Mouse (Mus musculus) midbrain, embryonic 11.5 days (tissue): Measurements from ENCODE around the gene Ing1. TPM values are rescaled to one million over a fixed set of nuclear protein-coding genes. Genes with fewer than 3 reads are reported as not detected.
"Not testable (repeated sequence)": the region's sequence is repeated elsewhere in the genome, so short reads cannot be mapped to it uniquely, and the experiment has no call there.

Experiments used
- ATAC-seq: fragments of 200-750 bp; cut with Nextera tagmentation; 2 replicates; pipeline ENCODE4 v1.8.0; 2017; ENCODE audit warnings: moderate TSS enrichment, moderate library complexity; ENCODE audit not compliant: low FRiP score
- DNase-seq: peaks from one replicate; pipeline ENCODE4 v3.0.0; 2015; ENCODE audit warnings: low spot score; ENCODE audit errors: missing footprints
- H3K27ac ChIP-seq: fragments of 300-500 bp; sonication (generic); 2 replicates; pipeline ENCODE4 v1.5.1; 2014; ENCODE audit warnings: low read depth, low read length
- H3K27me3 ChIP-seq: fragments of 300-500 bp; sonication (generic); 2 replicates; pipeline ENCODE4 v1.6.1; 2014; ENCODE audit warnings: mild to moderate bottlenecking, low read length, moderate library complexity, mixed read lengths; ENCODE audit not compliant: control insufficient read depth, insufficient read depth
- H3K36me3 ChIP-seq: fragments of 300-500 bp; sonication (generic); 2 replicates; pipeline ENCODE4 v1.6.1; 2014; ENCODE audit warnings: mild to moderate bottlenecking, low read length, moderate library complexity, mixed read lengths; ENCODE audit not compliant: control insufficient read depth, insufficient read depth
- H3K4me1 ChIP-seq: fragments of 300-500 bp; sonication (generic); 2 replicates; pipeline ENCODE4 v1.6.1; 2014; ENCODE audit warnings: low read length; ENCODE audit not compliant: control insufficient read depth, insufficient read depth
- H3K4me2 ChIP-seq: fragments of 300-500 bp; sonication (generic); 2 replicates; pipeline ENCODE4 v1.6.1; 2014; ENCODE audit warnings: mild to moderate bottlenecking, moderate library complexity
- H3K4me3 ChIP-seq: fragments of 300-500 bp; sonication (generic); 2 replicates; pipeline ENCODE4 v1.5.1; 2014; ENCODE audit warnings: low read depth, low read length
- H3K9ac ChIP-seq: fragments of 300-500 bp; sonication (generic); 2 replicates; pipeline ENCODE4 v1.6.1; 2014; ENCODE audit warnings: low read length
- H3K9me3 ChIP-seq: fragments of 300-500 bp; sonication (generic); 2 replicates; pipeline ENCODE4 v1.6.1; 2016; ENCODE audit warnings: low read length; ENCODE audit not compliant: control insufficient read depth
- WGBS: fragments of 180-500 bp; shearing (Covaris S2); extraction: QIAGEN DNeasy Blood & Tissue Kit; methylation state at CpG from one replicate; pipeline ENCODE4 v1.1.7; 2014; 5-methylcytosine and 5-hydroxymethylcytosine counted together
- polyA plus RNA-seq: library from polyadenylated mRNA; unstranded; fragments of >200 nt; fragmentation: Nextera tagmentation; extraction: Ambion mirVana; gene quantifications from 2 replicates; pipeline ENCODE4 v1.2.1, GENCODE M21; 2014

The Ing1 gene
- polyA plus RNA-seq, 1 experiment from 2014 or later: 48.1 TPM

- Histone ChIP-seq H3K9me3 (no peaks in the 10 kb centered on the region), H3K4me3 (peak overlapping the region; percentile 72), H3K36me3 (peaks cover 6% of the 10 kb centered on the region), H3K27me3 (no peaks in the 10 kb centered on the region), H3K9ac (peak overlapping the region; percentile 78), H3K27ac (peak overlapping the region; percentile 100), H3K4me2 (peak overlapping the region; percentile 78), H3K4me1 (peaks cover 11% of the 10 kb centered on the region)
- peak; percentile 95 for DNase-seq
- ATAC-seq: no peak
- WGBS: 0% methylated on average over 73 of the region's 85 CpGs
These were observed 1.5 kb downstream of the Ing1 start for GRCm38 (mm10) chr8:11556691-11557423.

- peak overlapping the region; percentile 100 for H3K27ac ChIP-seq
- peak; percentile 2; the same call in 1 of the 2 replicates for ATAC-seq
- H3K4me1 ChIP-seq: peaks cover 11% of the 10 kb centered on the region
- under 1% methylated on average over 29 of the region's 32 CpGs for WGBS
- H3K27me3 ChIP-seq: no peaks in the 10 kb centered on the region
- H3K36me3 ChIP-seq: peaks cover 6% of the 10 kb centered on the region
- peak overlapping the region; percentile 72 for H3K4me3 ChIP-seq
- H3K4me2 ChIP-seq: peak overlapping the region; percentile 78
- DNase-seq: no peak
- peak overlapping the region; percentile 78 for H3K9ac ChIP-seq
- no peaks in the 10 kb centered on the region for H3K9me3 ChIP-seq
These were observed 2.0 kb downstream of the Ing1 start for GRCm38 (mm10) chr8:11557424-11557767.

GRCm38 (mm10) chr8:11557768-11558629, 2.6 kb downstream of the Ing1 start:
- DNase-seq: peak; percentile 99
- peak; percentile 80 for ATAC-seq
- WGBS: under 1% methylated on average over 67 of the region's 67 CpGs
- H3K4me2 ChIP-seq: peak overlapping the region; percentile 78
- H3K9ac ChIP-seq: peak overlapping the region; percentile 78
- H3K4me3 ChIP-seq: peak overlapping the region; percentile 72
- H3K27me3 ChIP-seq: no peaks in the 10 kb centered on the region
- peaks cover 6% of the 10 kb centered on the region for H3K36me3 ChIP-seq
- H3K9me3 ChIP-seq: no peaks in the 10 kb centered on the region
- H3K4me1 ChIP-seq: peaks cover 11% of the 10 kb centered on the region
- H3K27ac ChIP-seq: peak overlapping the region; percentile 100

GRCm38 (mm10) chr8:11559511-11559910, 4.1 kb downstream of the Ing1 start:
- Histone ChIP-seq H3K4me2 (no peak overlapping the region), H3K36me3 (peaks cover 18% of the 10 kb centered on the region), H3K27me3 (no peaks in the 10 kb centered on the region), H3K9ac (no peak overlapping the region), H3K4me1 (peaks cover 9% of the 10 kb centered on the region), H3K27ac (no peak overlapping the region), H3K4me3 (no peak overlapping the region), H3K9me3 (no peaks in the 10 kb centered on the region; the same call in 1 of the 2 replicates)
- ATAC-seq (no peak), DNase-seq (no peak)
- 92% methylated on average over 3 of the region's 3 CpGs for WGBS

GRCm38 (mm10) chr8:11560220-11560619, 4.8 kb downstream of the Ing1 start:
- H3K9me3 ChIP-seq: no peaks in the 10 kb centered on the region; the same call in 1 of the 2 replicates
- ATAC-seq: no peak
- H3K4me1 ChIP-seq: peaks cover 7% of the 10 kb centered on the region
- no peak overlapping the region for H3K27ac ChIP-seq
- WGBS: 90% methylated on average over 9 of the region's 9 CpGs
- peaks cover 22% of the 10 kb centered on the region for H3K36me3 ChIP-seq
- no peak overlapping the region for H3K9ac ChIP-seq
- no peak overlapping the region for H3K4me3 ChIP-seq
- no peak for DNase-seq
- no peaks in the 10 kb centered on the region for H3K27me3 ChIP-seq
- no peak overlapping the region for H3K4me2 ChIP-seq

GRCm38 (mm10) chr8:11564236-11564635, 8.9 kb downstream of the Ing1 start:
- Histone ChIP-seq H3K9me3 (no peaks in the 10 kb centered on the region; the same call in 1 of the 2 replicates), H3K27me3 (no peaks in the 10 kb centered on the region), H3K36me3 (peaks cover 26% of the 10 kb centered on the region), H3K4me2 (no peak overlapping the region), H3K4me3 (no peak overlapping the region), H3K9ac (no peak overlapping the region), H3K4me1 (peaks cover under 1% of the 10 kb centered on the region; the same call in 1 of the 2 replicates), H3K27ac (no peak overlapping the region)
- 85% methylated on average over 5 of the region's 5 CpGs for WGBS
- no peak for DNase-seq
- ATAC-seq: no peak

GRCm38 (mm10) chr8:11564721-11565120, 9.3 kb downstream of the Ing1 start:
- 95% methylated on average over 7 of the region's 7 CpGs for WGBS
- Histone ChIP-seq H3K27me3 (no peaks in the 10 kb centered on the region), H3K9me3 (no peaks in the 10 kb centered on the region; the same call in 1 of the 2 replicates), H3K4me2 (no peak overlapping the region), H3K27ac (no peak overlapping the region), H3K9ac (no peak overlapping the region), H3K4me1 (no peaks in the 10 kb centered on the region), H3K4me3 (no peak overlapping the region), H3K36me3 (peaks cover 26% of the 10 kb centered on the region)
- no peak for ATAC-seq
- no peak for DNase-seq

- whole genome bisulfite sequencing: 99% methylated on average over 2 of the region's 2 CpGs
- H3K36me3 ChIP-seq: peaks cover 19% of the 10 kb centered on the region
- H3K4me2 ChIP-seq, H3K4me3 ChIP-seq, DNase-seq, ATAC-seq, H3K9ac ChIP-seq, H3K27ac ChIP-seq, H3K9me3 ChIP-seq, H3K4me1 ChIP-seq, H3K27me3 ChIP-seq: not testable (repeated sequence)
These were observed 12.8 kb downstream of the Ing1 start for GRCm38 (mm10) chr8:11568193-11568592.
